Mouse (Mus musculus) CH12.LX (cell line): ENCODE data around the gene Sox21. TPM values are rescaled to one million over a fixed set of nuclear protein-coding genes. Genes with fewer than 3 reads are reported as not detected.

Experiments
- DNase-seq: peaks from one replicate; pipeline ENCODE4 v3.0.0-alpha.2; 2013; ENCODE audit errors: extremely low read depth
- H3K27ac ChIP-seq: 2 replicates; pipeline ENCODE4 v1.5.1; 2012; ENCODE audit warnings: low read depth, mild to moderate bottlenecking, control low read depth, moderate library complexity; ENCODE audit not compliant: insufficient read depth
- H3K27me3 ChIP-seq: replicated peaks from 2 replicates; pipeline ENCODE3; 2012; ENCODE audit warnings: inconsistent platforms
- H3K36me3 ChIP-seq, 2 experiments: replicated peaks in 1 of 2; 2 replicates each; pipeline versions ENCODE3 to v1.6.1; 2012; ENCODE audit warnings: inconsistent platforms in 1 of 2, low read length in 1 of 2, mild to moderate bottlenecking in 1 of 2, mixed read lengths in 1 of 2, moderate library complexity in 1 of 2; ENCODE audit not compliant: control insufficient read depth in 1 of 2, insufficient read depth in 1 of 2
- H3K4me1 ChIP-seq, 2 experiments: 2 replicates each; pipeline ENCODE4 v1.6.1; 2012; ENCODE audit warnings: inconsistent platforms in 1 of 2, moderate library complexity in 1 of 2; ENCODE audit not compliant: insufficient read depth in 2 of 2, control insufficient read depth in 1 of 2
- H3K4me2 ChIP-seq: 2 replicates; pipeline ENCODE4 v1.6.1; 2012; ENCODE audit warnings: low read depth, mild to moderate bottlenecking, control low read depth; ENCODE audit not compliant: poor library complexity, insufficient read depth, severe bottlenecking
- H3K4me3 ChIP-seq, 3 experiments: fragments of 150-350 bp in 1 of 3; sonication (generic) in 1 of 3; replicated peaks in 1 of 3; 2 replicates each; pipeline versions ENCODE3 to v1.5.1; 2011 to 2012; ENCODE audit warnings: low read depth in 2 of 3, low read length in 2 of 3, mild to moderate bottlenecking in 2 of 3, moderate library complexity in 2 of 3, control low read depth in 1 of 3, improper control_type of control experiment in 1 of 3, inconsistent platforms in 1 of 3, mixed read lengths in 1 of 3; ENCODE audit not compliant: poor library complexity in 1 of 3
- H3K79me2 ChIP-seq: replicated peaks from 2 replicates; pipeline ENCODE4 v1.6.1; 2012; ENCODE audit warnings: mild to moderate bottlenecking, moderate library complexity; ENCODE audit not compliant: control insufficient read depth, poor library complexity, insufficient read depth, severe bottlenecking; ENCODE audit errors: extremely low read depth
- H3K9ac ChIP-seq: 2 replicates; pipeline ENCODE4 v1.6.1; 2012; ENCODE audit warnings: low read depth, mild to moderate bottlenecking, control low read depth, moderate library complexity; ENCODE audit not compliant: insufficient read depth
- H3K9me3 ChIP-seq: replicated peaks from 2 replicates; pipeline ENCODE3; 2012; ENCODE audit warnings: low read length, inconsistent platforms, mixed read lengths
- BHLHE40 ChIP-seq: IDR thresholded peaks from 2 replicates; pipeline ENCODE4 v1.6.1; 2011; ENCODE audit warnings: mild to moderate bottlenecking, low read depth, low read length, improper control_type of control experiment
- CTCF ChIP-seq, 2 experiments: IDR thresholded peaks in 1 of 2; conservative IDR thresholded peaks in 1 of 2; 2 replicates each; pipeline ENCODE4 v1.5.1; 2011 to 2012; ENCODE audit warnings: low read depth in 2 of 2, low read length in 2 of 2, improper control_type of control experiment in 1 of 2, inconsistent platforms in 1 of 2, mild to moderate bottlenecking in 1 of 2, moderate library complexity in 1 of 2
- HCFC1 ChIP-seq: IDR thresholded peaks from 2 replicates; pipeline ENCODE4 v1.6.1; 2012; ENCODE audit warnings: low read depth, mild to moderate bottlenecking, inconsistent platforms, low read length, improper control_type of control experiment
- IRF4 ChIP-seq: IDR thresholded peaks from 2 replicates; pipeline ENCODE4 v1.6.1; 2014; ENCODE audit warnings: low read depth, mild to moderate bottlenecking, inconsistent platforms, low read length, improper control_type of control experiment
- JUN ChIP-seq: IDR thresholded peaks from 2 replicates; pipeline ENCODE4 v1.6.1; 2011; ENCODE audit warnings: low read depth, mild to moderate bottlenecking, low read length, improper control_type of control experiment, moderate library complexity; ENCODE audit not compliant: insufficient read depth
- JUND ChIP-seq: conservative IDR thresholded peaks from 2 replicates; pipeline ENCODE4 v1.6.1; 2011; ENCODE audit warnings: low read depth, low read length, improper control_type of control experiment
- KAT2A ChIP-seq: IDR thresholded peaks from 2 replicates; pipeline ENCODE4 v1.6.1; 2012; ENCODE audit warnings: low read length, improper control_type of control experiment, inconsistent platforms; ENCODE audit not compliant: insufficient replicate concordance
- MAX ChIP-seq: IDR thresholded peaks from 2 replicates; pipeline ENCODE4 v1.6.1; 2011; ENCODE audit warnings: low read length, improper control_type of control experiment
- MEF2A ChIP-seq: IDR thresholded peaks from 2 replicates; pipeline ENCODE4 v1.6.1; 2014; ENCODE audit warnings: low read depth, mild to moderate bottlenecking, inconsistent platforms, low read length, improper control_type of control experiment, borderline replicate concordance
- MXI1 ChIP-seq: IDR thresholded peaks from 2 replicates; pipeline ENCODE4 v1.6.1; 2011; ENCODE audit warnings: mild to moderate bottlenecking, low read depth, low read length, improper control_type of control experiment
- NRF1 ChIP-seq: IDR thresholded peaks from 2 replicates; pipeline ENCODE4 v1.6.1; 2014; ENCODE audit warnings: low read depth, mild to moderate bottlenecking, inconsistent platforms, low read length, improper control_type of control experiment, moderate library complexity
- POLR2A ChIP-seq: IDR thresholded peaks from 2 replicates; pipeline ENCODE4 v1.6.1; 2011; ENCODE audit warnings: low read depth, mild to moderate bottlenecking, improper control_type of control experiment, low read length
- POLR2AphosphoS2 ChIP-seq: IDR thresholded peaks from 2 replicates; pipeline ENCODE4 v1.6.1; 2011; ENCODE audit warnings: low read depth, low read length, improper control_type of control experiment
- RAD21 ChIP-seq: IDR thresholded peaks from 2 replicates; pipeline ENCODE4 v1.6.1; 2011; ENCODE audit warnings: low read depth, mild to moderate bottlenecking, low read length, improper control_type of control experiment, moderate library complexity
- SMC3 ChIP-seq: IDR thresholded peaks from 2 replicates; pipeline ENCODE4 v1.6.1; 2011; ENCODE audit warnings: low read depth, low read length, improper control_type of control experiment
- USF1 ChIP-seq: IDR thresholded peaks from 2 replicates; pipeline ENCODE4 v1.6.1; 2014; ENCODE audit warnings: low read depth, mild to moderate bottlenecking, inconsistent platforms, low read length, improper control_type of control experiment
- USF2 ChIP-seq: conservative IDR thresholded peaks from 2 replicates; pipeline ENCODE4 v1.6.1; 2011; ENCODE audit warnings: low read depth, low read length, improper control_type of control experiment
- ZC3H11A ChIP-seq: IDR thresholded peaks from 2 replicates; pipeline ENCODE4 v1.6.1; 2012; ENCODE audit warnings: low read depth, mild to moderate bottlenecking, inconsistent platforms, low read length, improper control_type of control experiment
- dilution Hi-C: fragments of 300-500 bp; cut with MboI; formaldehyde crosslinking; loops from 2 replicates; pipeline ENCODE4 v1.14.3; 2020; ENCODE audit warnings: low sequenced_read_pairs; ENCODE audit not compliant: extremely low pct_unique_long_range_greater_than_20kb, extremely low pct_ligation_motif_present
- in situ Hi-C: fragments of 300-500 bp; cut with MboI; formaldehyde crosslinking; loops from 3 replicates; pipeline ENCODE4 v1.14.3; 2019; ENCODE audit warnings: low sequenced_read_pairs, low pct_ligation_motif_present, low pct_unique_long_range_greater_than_20kb, mixed read lengths
- polyA plus RNA-seq: library from polyadenylated mRNA; unstranded; fragments of >175 nt; gene quantifications from 2 replicates; pipeline ENCODE4 v1.2.1, GENCODE M21; 2012; ENCODE audit warnings: low read depth; ENCODE audit not compliant: insufficient read length
- total RNA-seq, 2 experiments: library from RNA; depleted of rRNA; stranded (reverse); fragments of 300-350 nt in 1 of 2; fragments of >200 nt in 1 of 2; gene quantifications; 2 replicates each; pipeline ENCODE4 v1.2.3; 2012 to 2014

Sox21 gene
- total and polyA plus RNA-seq, 3 experiments, result not detected

GRCm38 (mm10) chr14:118272594-118273555, 36.0 kb upstream of the Sox21 start:
- Histone ChIP-seq H3K4me1 (peaks cover 0 to 3% of the 10 kb centered on the region in 2 experiments; a peak in 2 of 4 replicates), H3K9me3 (no peaks in the 10 kb centered on the region), H3K27ac (no peak overlapping the region), H3K9ac (no peak overlapping the region), H3K36me3 (no peaks in the 10 kb centered on the region), H3K4me2 (no peak overlapping the region), H3K79me2 (no peaks in the 10 kb centered on the region), H3K27me3 (no peaks in the 10 kb centered on the region), H3K4me3 (no peak overlapping the region)
- dilution Hi-C loops, result no loop called here
- TF ChIP-seq ZC3H11A (no peak), SMC3 (no peak), POLR2AphosphoS2 (no peak), MAX (no peak), MXI1 (no peak), MEF2A (no peak), IRF4 (no peak), CTCF (conservative IDR thresholded peaks at IDR 0.05 in 1 of 2, IDR thresholded peaks at IDR 0.05 in 1 of 2; ENCODE audit: low read depth in 2 of 2, low read length in 2 of 2) (no peak), USF1 (no peak), KAT2A (no peak), USF2 (no peak), NRF1 (no peak), JUN (no peak)
- DNase-seq, result no peak
- in situ Hi-C loops, result no loop called here

GRCm38 (mm10) chr14:118268849-118269248, 32.0 kb upstream of the Sox21 start:
- DNase-seq, result no peak
- Histone ChIP-seq H3K4me2 (no peak overlapping the region), H3K27me3 (no peaks in the 10 kb centered on the region), H3K27ac (no peak overlapping the region), H3K9ac (no peak overlapping the region), H3K4me1 (peaks cover 0 to 3% of the 10 kb centered on the region in 2 experiments; a peak in 1 of 4 replicates), H3K36me3 (no peaks in the 10 kb centered on the region), H3K9me3 (no peaks in the 10 kb centered on the region), H3K4me3 (no peak overlapping the region)
- in situ Hi-C loops, result no loop called here
- TF ChIP-seq JUND (no peak), HCFC1 (no peak), POLR2A (no peak), RAD21 (no peak), BHLHE40 (no peak)
- TF ChIP-seq, all 38 proteins: peak for 0
- dilution Hi-C loops, result no loop called here
- H3K79me2 ChIP-seq, result no peaks in the 10 kb centered on the region
